Mouse (Mus musculus) brain, embryonic 14.5 days (tissue): ENCODE measurements around the gene Glg1. TPM values are rescaled to one million over a fixed set of nuclear protein-coding genes. Genes with fewer than 3 reads are reported as not detected.
"Not testable (repeated sequence)": the region's sequence is repeated elsewhere in the genome, so short reads cannot be mapped to it uniquely, and the experiment has no call there.

ENCODE experiments used
- DNase-seq: peaks from one replicate; pipeline ENCODE4 v3.0.0-alpha.2; 2011; ENCODE audit warnings: low read depth
- CTCF ChIP-seq: fragments of 200-500 bp; IDR thresholded peaks from 2 replicates; pipeline ENCODE4 v1.5.1; 2012; ENCODE audit warnings: inconsistent platforms, mild to moderate bottlenecking, moderate library complexity, borderline replicate concordance; ENCODE audit not compliant: insufficient read depth, insufficient read length; ENCODE audit errors: extremely low read depth
- POLR2A ChIP-seq: fragments of 200-500 bp; IDR thresholded peaks from 2 replicates; pipeline ENCODE4 v1.6.1; 2012; ENCODE audit warnings: mild to moderate bottlenecking, inconsistent platforms, borderline replicate concordance; ENCODE audit not compliant: poor library complexity, insufficient read depth, insufficient read length, severe bottlenecking; ENCODE audit errors: extremely low read depth
- polyA plus RNA-seq: library from polyadenylated mRNA; depleted of rRNA; stranded (reverse); fragments of >200 nt; gene quantifications from 2 replicates; pipeline ENCODE4 v1.2.3, GENCODE M21; 2012; rRNA removed

Glg1 gene
- polyA plus RNA-seq, result 52.6 and 62.4 TPM in 2 replicates

DNA sequence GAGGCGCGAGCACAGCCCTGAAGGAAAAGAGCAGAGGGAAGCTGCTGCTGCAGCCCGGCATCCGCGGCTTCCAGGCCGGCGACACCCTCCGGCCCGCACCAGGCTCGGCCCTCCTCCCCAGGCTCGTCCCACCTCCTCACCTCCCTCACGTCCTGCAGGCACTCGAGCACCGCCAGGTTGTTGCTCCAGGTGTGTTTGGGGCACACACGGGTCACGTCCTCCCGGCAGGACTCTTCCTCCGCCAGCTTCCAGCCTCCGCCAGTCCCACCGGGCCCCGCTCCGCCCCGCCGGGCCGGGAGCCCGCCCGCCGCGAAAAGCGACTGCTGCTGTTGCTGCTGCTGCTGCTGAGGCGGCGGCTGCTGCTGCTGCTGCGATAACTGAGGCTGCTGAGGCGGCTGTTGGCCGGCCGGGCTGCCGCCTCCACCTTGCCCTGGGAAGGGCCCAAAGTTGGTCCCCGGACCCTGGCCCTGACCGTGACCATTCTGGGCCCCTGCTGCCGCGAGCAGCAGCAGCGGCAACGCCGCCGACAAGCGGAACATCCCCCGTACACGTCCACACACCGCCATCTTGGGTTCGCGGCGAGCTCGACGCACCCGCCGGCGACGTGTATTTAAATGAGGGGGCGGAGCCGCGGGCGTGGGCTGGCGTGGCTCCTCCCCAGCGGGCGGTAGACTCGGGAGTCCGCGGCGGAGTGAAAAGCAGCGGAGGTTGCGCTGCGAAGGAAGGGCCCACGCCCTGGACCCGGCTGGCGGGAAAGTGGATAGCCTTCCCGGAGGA, at the start of gene Glg1:
TSS of gene Glg1 (minus strand) at position 586 of the 777 bp plus-strand sequence.
- DNase-seq, result peak; percentile 97
- TF ChIP-seq POLR2A, result peak; percentile 92
- TF ChIP-seq CTCF, result no peak

- TF ChIP-seq CTCF (no peak), POLR2A (no peak)
- no peak for DNase-seq
These were observed 46.2 kb upstream of the Glg1 start for GRCm38 (mm10) chr8:111305031-111305730.

- no peak for DNase-seq
- TF ChIP-seq CTCF, result no peak
- no peak for TF ChIP-seq POLR2A
These were observed 45.3 kb upstream of the Glg1 start for GRCm38 (mm10) chr8:111304359-111304758.

DNA sequence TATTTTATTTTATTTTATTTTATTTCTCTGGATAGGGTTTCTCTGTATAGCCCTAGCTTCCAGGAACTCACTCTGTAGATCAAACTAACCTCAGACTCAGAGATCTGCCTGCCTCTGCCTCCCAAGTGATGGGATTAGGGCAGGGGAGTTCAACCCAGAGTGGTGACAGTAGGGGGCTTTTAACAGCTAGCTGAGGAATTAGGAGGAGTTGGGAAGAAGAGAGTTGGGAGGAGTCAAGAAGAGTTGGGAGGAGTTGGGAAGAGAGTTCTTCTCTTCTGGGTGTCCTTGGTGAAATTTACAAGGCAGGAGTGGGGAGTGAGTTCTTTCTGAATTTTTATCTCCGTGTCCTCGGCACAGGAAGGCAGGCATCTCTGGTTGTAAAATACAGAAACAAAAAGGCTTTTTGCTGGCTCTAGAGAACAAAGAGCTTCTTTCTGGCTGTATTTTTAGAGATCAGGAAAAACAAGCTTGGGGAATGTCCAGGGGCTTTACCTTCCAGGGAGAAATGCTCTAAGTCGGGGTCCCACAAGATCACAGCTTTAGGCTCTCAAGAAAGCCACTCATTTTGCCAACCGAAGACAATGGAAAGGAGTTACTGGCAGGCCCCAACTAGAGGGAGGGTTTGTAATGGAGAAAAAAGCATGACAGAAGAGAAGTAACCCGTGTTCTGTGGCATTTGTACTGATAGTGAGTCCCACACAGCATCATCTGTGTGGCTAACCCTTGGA, 44.2 kb upstream of the Glg1 start:
- DNase-seq, result not testable (repeated sequence)

GRCm38 (mm10) chr8:111300597-111301546, 41.9 kb upstream of the Glg1 start:
- DNase-seq, result no peak
- TF ChIP-seq CTCF (peak; percentile 33; the same call in 1 of the 2 replicates), POLR2A (no peak)

- peak; percentile 100 for DNase-seq
- TF ChIP-seq CTCF (no peak), POLR2A (peak; percentile 83)
These were observed 41.0 kb upstream of the Glg1 start, which contains the start of gene Rfwd3 for GRCm38 (mm10) chr8:111299821-111300568. TSS of gene Rfwd3 (minus strand) at chr8:111300222.

GRCm38 (mm10) chr8:111299363-111299820, 40.4 kb upstream of the Glg1 start:
- peak; percentile 38 for DNase-seq
- no peak for TF ChIP-seq CTCF

GRCm38 (mm10) chr8:111298011-111298410, 39.0 kb upstream of the Glg1 start:
- DNase-seq, result peak; percentile 71

DNA sequence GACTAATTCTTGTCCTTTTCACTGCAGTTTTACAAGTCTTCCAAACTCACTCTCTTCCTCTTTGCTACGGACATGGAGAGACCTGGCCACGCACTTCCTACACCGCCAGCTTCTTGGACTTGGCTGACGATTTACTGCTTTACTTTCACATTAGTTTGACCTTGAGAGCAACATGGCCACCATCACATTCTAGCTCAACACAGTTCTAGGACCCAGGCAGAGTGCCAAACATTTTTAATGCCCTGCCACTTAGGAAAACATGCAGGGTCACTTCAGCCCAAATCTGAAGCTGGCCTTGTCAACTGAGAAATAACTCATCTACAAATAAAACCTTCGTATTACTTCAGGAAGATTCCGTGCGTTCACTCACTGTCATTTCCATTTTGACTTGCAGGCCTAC, 32.7 kb upstream of the Glg1 start:
- TF ChIP-seq POLR2A, result no peak
- TF ChIP-seq CTCF, result no peak
- no peak for DNase-seq

More at GRCm38 (mm10) chr8:111298011-111298410, 39.0 kb upstream of the Glg1 start:
- TF ChIP-seq CTCF, result no peak
- TF ChIP-seq POLR2A, result no peak

GRCm38 (mm10) chr8:111290586-111290985, 31.6 kb upstream of the Glg1 start:
- TF ChIP-seq CTCF, result no peak
- no peak for TF ChIP-seq POLR2A
- DNase-seq, result no peak

DNA sequence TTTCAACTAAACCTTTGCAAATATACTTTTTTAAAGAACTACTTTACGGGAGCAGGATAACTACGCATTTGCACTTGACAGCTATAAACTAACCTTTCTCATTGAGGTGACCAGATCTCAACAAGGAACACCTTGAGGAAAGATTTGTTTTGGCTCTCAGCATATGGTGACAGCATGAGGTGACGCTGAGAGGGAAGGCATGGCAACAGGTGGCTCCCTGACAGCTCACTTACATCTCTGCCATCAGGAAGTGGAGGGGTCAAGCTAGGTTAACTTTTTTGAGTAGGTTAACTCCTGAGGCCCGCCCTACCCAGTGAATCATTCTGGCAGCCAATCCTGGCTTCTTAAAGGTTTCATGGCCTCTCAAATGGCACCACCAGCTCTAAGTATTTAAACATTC, 26.6 kb upstream of the Glg1 start:
- no peak for TF ChIP-seq CTCF
- no peak for TF ChIP-seq POLR2A
- DNase-seq, result no peak

DNA sequence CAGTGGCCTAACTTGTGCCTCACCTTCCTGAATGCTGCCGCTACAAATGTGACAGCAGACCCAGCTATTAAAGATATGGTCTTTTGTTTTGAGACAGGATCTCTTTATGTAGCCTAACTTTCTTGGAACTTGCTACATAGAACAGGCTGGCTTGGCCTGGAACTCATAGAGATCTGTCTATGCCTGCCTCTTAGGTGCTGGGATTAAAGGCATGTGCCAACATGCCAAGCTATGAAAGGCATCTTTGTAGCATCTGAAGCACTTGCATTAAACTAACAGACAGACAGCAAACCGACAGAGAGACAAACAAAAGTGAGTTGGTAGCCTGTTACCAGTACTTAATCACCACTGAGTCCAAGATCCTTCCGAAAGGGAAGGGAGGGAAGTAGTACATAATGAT, 23.1 kb upstream of the Glg1 start:
- no peak for DNase-seq
- TF ChIP-seq CTCF (no peak), POLR2A (no peak)

- peak; percentile 4 for DNase-seq
- peak; percentile 9; the same call in 1 of the 2 replicates for TF ChIP-seq CTCF
- no peak for TF ChIP-seq POLR2A
These were observed 9.3 kb upstream of the Glg1 start for GRCm38 (mm10) chr8:111268277-111268676.

GRCm38 (mm10) chr8:111266161-111266560, 7.1 kb upstream of the Glg1 start:
- DNase-seq, result not testable (repeated sequence)
